Mouse (Mus musculus) right cerebral cortex, adult 2 months (tissue): ENCODE measurements at regions not wholly inside any gene's neighbourhood (a gene's known extent, or its start where the extent isn't known, plus 50 kb on each side); places are given as distances from the start of the nearest gene placed in this dataset.

Experiments used
- DNase-seq, 2 experiments: peaks; one replicate each; pipeline ENCODE4 v3.0.0; 2021 to 2022; ENCODE audit warnings: low spot score in 2 of 2

GRCm38 (mm10) chr7:115378836-115379235, 635.3 kb downstream of the Insc start:
- no peak for DNase-seq

- no peak for DNase-seq
Measured at GRCm38 (mm10) chr7:115379600-115379999, 636.1 kb downstream of the Insc start.

GRCm38 (mm10) chr7:115380989-115381610, 637.6 kb downstream of the Insc start:
- no peak for DNase-seq

GRCm38 (mm10) chr7:115382876-115383275, 639.4 kb downstream of the Insc start:
- no peak for DNase-seq

GRCm38 (mm10) chr7:115388874-115389273, 645.4 kb downstream of the Insc start:
- peak in 1 of 2 experiments; percentile 8 for DNase-seq

GRCm38 (mm10) chr7:115392520-115392919, 646.1 kb downstream of the Sox6 start:
- DNase-seq = no peak

GRCm38 (mm10) chr7:115398202-115398601, 640.4 kb downstream of the Sox6 start:
- DNase-seq = no peak

- no peak for DNase-seq
Measured at GRCm38 (mm10) chr7:115399461-115399860, 639.1 kb downstream of the Sox6 start.

GRCm38 (mm10) chr7:115407889-115408288, 630.7 kb downstream of the Sox6 start:
- no peak for DNase-seq

GRCm38 (mm10) chr7:115408915-115409314, 629.7 kb downstream of the Sox6 start:
- no peak for DNase-seq

GRCm38 (mm10) chr7:115410501-115411230, 627.9 kb downstream of the Sox6 start:
- no peak for DNase-seq

- DNase-seq = no peak
Measured at GRCm38 (mm10) chr7:115411456-115411855, 627.1 kb downstream of the Sox6 start.

- DNase-seq = no peak
Measured at GRCm38 (mm10) chr7:115415147-115415561, 623.4 kb downstream of the Sox6 start.
